Mouse (Mus musculus): ENCODE measurements at regions not wholly inside any gene's neighbourhood (a gene's known extent, or its start where the extent isn't known, plus 50 kb on each side); places are given as distances from the start of the nearest gene placed in this dataset.

DNA sequence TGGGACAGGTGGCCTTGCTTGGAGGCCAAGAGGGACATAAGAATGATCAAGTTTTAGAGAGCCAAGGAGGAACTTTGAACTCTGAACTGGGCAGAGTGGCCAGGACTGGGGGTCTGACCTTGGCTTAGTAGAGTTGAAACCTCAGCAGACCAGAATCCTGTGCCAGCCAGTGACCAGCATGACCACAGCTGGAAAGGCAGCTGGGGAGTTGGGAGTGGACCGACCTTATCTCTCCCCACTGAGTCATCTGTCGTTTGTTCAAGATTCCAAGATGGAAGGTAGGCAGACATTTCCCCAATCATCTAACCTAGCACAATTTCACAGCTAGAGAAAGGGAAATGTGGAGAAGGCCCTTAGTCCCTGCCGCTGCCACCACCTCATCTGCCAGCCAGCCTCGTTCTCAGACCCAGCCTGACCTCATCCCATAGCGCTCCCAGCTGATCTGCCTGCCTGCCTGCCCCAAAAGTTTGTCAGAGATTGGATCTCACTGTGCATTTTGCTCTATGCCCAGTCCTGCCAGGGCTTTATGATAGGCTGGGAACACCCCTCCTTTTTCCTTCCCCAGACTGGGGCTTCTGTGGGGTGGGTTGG lies 53.1 kb upstream of the Btrc start:
- no peak overlapping the region for H3K9ac ChIP-seq (ENCODE audit: low read length)
- WGBS = 43% methylated on average over 5 of the region's 5 CpGs
- ATAC-seq (ENCODE audit: low FRiP score, low TSS enrichment) (peak; percentile 27; the same call in 1 of the 2 replicates), DNase-seq (ENCODE audit: low spot score) (no peak)
- peak overlapping the region; percentile 44 for H3K4me2 ChIP-seq (replicated peaks; ENCODE audit: low read depth)
- no peaks in the 10 kb centered on the region for H3K27me3 ChIP-seq (ENCODE audit: control insufficient read depth, insufficient read depth, low read length)
- H3K9me3 ChIP-seq (ENCODE audit: control insufficient read depth, low read length) = no peaks in the 10 kb centered on the region
- no peak overlapping the region for H3K27ac ChIP-seq (replicated peaks)
- no peaks in the 10 kb centered on the region for H3K36me3 ChIP-seq (ENCODE audit: control insufficient read depth, insufficient read depth, low read length)
- no peaks in the 10 kb centered on the region for H3K4me1 ChIP-seq (replicated peaks; ENCODE audit: control insufficient read depth, insufficient read depth)
- no peak for TF ChIP-seq EP300 (optimal IDR thresholded peaks at IDR 0.05)
- no peak for TF ChIP-seq CTCF (IDR thresholded peaks at IDR 0.05; ENCODE audit: low read depth)
- H3K4me3 ChIP-seq (ENCODE audit: low read depth, low read length) = peak overlapping the region; percentile 19; the same call in 1 of the 2 replicates

GRCm38 (mm10) chr19:45310944-45311603 lies 52.5 kb upstream of the Btrc start:
- TF ChIP-seq CTCF (IDR thresholded peaks at IDR 0.05; ENCODE audit: low read depth) (no peak), EP300 (optimal IDR thresholded peaks at IDR 0.05) (no peak)
- WGBS = 17% methylated on average over 15 of the region's 15 CpGs

GRCm38 (mm10) chr19:45311831-45312537 lies 51.5 kb upstream of the Btrc start:
- no peak overlapping the region for H3K27ac ChIP-seq (replicated peaks)
- no peaks in the 10 kb centered on the region for H3K4me1 ChIP-seq (replicated peaks; ENCODE audit: control insufficient read depth, insufficient read depth)
- ATAC-seq (ENCODE audit: low FRiP score, low TSS enrichment) (no peak; the same call in 1 of the 2 replicates), DNase-seq (ENCODE audit: low spot score) (no peak)
- no peaks in the 10 kb centered on the region for H3K9me3 ChIP-seq (ENCODE audit: control insufficient read depth, low read length)
- H3K4me3 ChIP-seq (ENCODE audit: low read depth, low read length) = no peak overlapping the region
- H3K36me3 ChIP-seq (ENCODE audit: control insufficient read depth, insufficient read depth, low read length) = no peaks in the 10 kb centered on the region
- H3K27me3 ChIP-seq (ENCODE audit: control insufficient read depth, insufficient read depth, low read length) = no peaks in the 10 kb centered on the region
- TF ChIP-seq EP300 (optimal IDR thresholded peaks at IDR 0.05) (no peak), CTCF (IDR thresholded peaks at IDR 0.05; ENCODE audit: low read depth) (no peak)
- 76% methylated on average over 19 of the region's 19 CpGs for WGBS
- no peak overlapping the region for H3K4me2 ChIP-seq (replicated peaks; ENCODE audit: low read depth)
- no peak overlapping the region for H3K9ac ChIP-seq (ENCODE audit: low read length)

More at GRCm38 (mm10) chr19:45310944-45311603, 52.5 kb upstream of the Btrc start:
- peak overlapping the region; percentile 19 for H3K4me3 ChIP-seq (ENCODE audit: low read depth, low read length)
- no peaks in the 10 kb centered on the region for H3K9me3 ChIP-seq (ENCODE audit: control insufficient read depth, low read length)
- no peaks in the 10 kb centered on the region for H3K27me3 ChIP-seq (ENCODE audit: control insufficient read depth, insufficient read depth, low read length)
- DNase-seq (ENCODE audit: low spot score) = peak; percentile 72
- no peak overlapping the region for H3K9ac ChIP-seq (ENCODE audit: low read length)
- no peak overlapping the region for H3K27ac ChIP-seq (replicated peaks)
- 0 out of 2 replicates have a peak, but pooled peaks have one; percentile 43 for ATAC-seq (ENCODE audit: low FRiP score, low TSS enrichment)
- H3K4me1 ChIP-seq (replicated peaks; ENCODE audit: control insufficient read depth, insufficient read depth) = no peaks in the 10 kb centered on the region
- peak overlapping the region; percentile 44 for H3K4me2 ChIP-seq (replicated peaks; ENCODE audit: low read depth)
- no peaks in the 10 kb centered on the region for H3K36me3 ChIP-seq (ENCODE audit: control insufficient read depth, insufficient read depth, low read length)

- Histone ChIP-seq H3K4me1 (replicated peaks; ENCODE audit: control insufficient read depth, insufficient read depth) (no peaks in the 10 kb centered on the region), H3K27me3 (ENCODE audit: control insufficient read depth, insufficient read depth, low read length) (no peaks in the 10 kb centered on the region), H3K4me3 (ENCODE audit: low read depth, low read length) (no peak overlapping the region), H3K9me3 (ENCODE audit: control insufficient read depth, low read length) (no peaks in the 10 kb centered on the region), H3K36me3 (ENCODE audit: control insufficient read depth, insufficient read depth, low read length) (no peaks in the 10 kb centered on the region), H3K27ac (replicated peaks) (no peak overlapping the region), H3K9ac (ENCODE audit: low read length) (no peak overlapping the region), H3K4me2 (replicated peaks; ENCODE audit: low read depth) (no peak overlapping the region)
- ATAC-seq (ENCODE audit: low FRiP score, low TSS enrichment) (no peak), DNase-seq (ENCODE audit: low spot score) (no peak)
- no peak for TF ChIP-seq EP300 (optimal IDR thresholded peaks at IDR 0.05)
- no peak for TF ChIP-seq CTCF (IDR thresholded peaks at IDR 0.05; ENCODE audit: low read depth)
- 24% methylated on average over 6 of the region's 6 CpGs for WGBS
Measured at GRCm38 (mm10) chr19:45312713-45313365, 50.7 kb upstream of the Btrc start.

Measured in stomach, postnatal 0 days (tissue).